Mouse (Mus musculus) cerebellum, adult 8-10 months (tissue): Measurements from ENCODE around the gene BC051665.

ENCODE experiments used
- DNase-seq: peaks from one replicate; pipeline ENCODE4 v3.0.0; 2022

The BC051665 gene

GRCm38 (mm10) chr13:60786264-60786663 is at the start of gene BC051665:
Gene BC051665 (minus strand): TSS chr13:60786364.
- DNase-seq: no peak

- no peak for DNase-seq
Observed at GRCm38 (mm10) chr13:60826052-60826451, 39.9 kb upstream of the BC051665 start.

GRCm38 (mm10) chr13:60820486-60821175 is 34.5 kb upstream of the BC051665 start:
- no peak for DNase-seq

GRCm38 (mm10) chr13:60819469-60819868 is 33.3 kb upstream of the BC051665 start:
- no peak for DNase-seq

GRCm38 (mm10) chr13:60813722-60814121 is 27.6 kb upstream of the BC051665 start:
- no peak for DNase-seq

- no peak for DNase-seq
Observed at GRCm38 (mm10) chr13:60812768-60813167, 26.6 kb upstream of the BC051665 start.

- no peak for DNase-seq
Observed at GRCm38 (mm10) chr13:60809690-60810089, 23.5 kb upstream of the BC051665 start.

GRCm38 (mm10) chr13:60802749-60803148 is 16.6 kb upstream of the BC051665 start, which contains the start of gene Ctsll3:
Gene Ctsll3 (minus strand): TSS chr13:60802849.
- DNase-seq: no peak

- DNase-seq: no peak
Observed at GRCm38 (mm10) chr13:60789466-60789865, 3.3 kb upstream of the BC051665 start.

- DNase-seq: no peak
Observed at GRCm38 (mm10) chr13:60783301-60783700, 2.9 kb downstream of the BC051665 start.

GRCm38 (mm10) chr13:60780534-60780933 is 5.6 kb downstream of the BC051665 start:
- no peak for DNase-seq

GRCm38 (mm10) chr13:60761161-60761560 is 25.0 kb downstream of the BC051665 start:
- no peak for DNase-seq

- DNase-seq: no peak
Observed at GRCm38 (mm10) chr13:60760392-60760791, 25.8 kb downstream of the BC051665 start.

- DNase-seq: no peak
Observed at GRCm38 (mm10) chr13:60759136-60759535, 27.0 kb downstream of the BC051665 start.

GRCm38 (mm10) chr13:60757292-60757691 is 28.9 kb downstream of the BC051665 start:
- DNase-seq: no peak

- DNase-seq: no peak
Observed at GRCm38 (mm10) chr13:60755251-60755650, 30.9 kb downstream of the BC051665 start.

- DNase-seq: no peak
Observed at GRCm38 (mm10) chr13:60753216-60753615, 32.9 kb downstream of the BC051665 start.

- no peak for DNase-seq
Observed at GRCm38 (mm10) chr13:60750930-60751329, 35.2 kb downstream of the BC051665 start.

- no peak for DNase-seq
Observed at GRCm38 (mm10) chr13:60748556-60748955, 37.6 kb downstream of the BC051665 start.

- DNase-seq: no peak
Observed at GRCm38 (mm10) chr13:60747201-60747600, 39.0 kb downstream of the BC051665 start.

- DNase-seq: no peak
Observed at GRCm38 (mm10) chr13:60746271-60746670, 39.9 kb downstream of the BC051665 start.

GRCm38 (mm10) chr13:60745358-60745757 is 40.8 kb downstream of the BC051665 start:
- no peak for DNase-seq

GRCm38 (mm10) chr13:60744736-60745135 is 41.4 kb downstream of the BC051665 start:
- DNase-seq: no peak

- peak; percentile 57 for DNase-seq
Observed at GRCm38 (mm10) chr13:60744078-60744460, 42.1 kb downstream of the BC051665 start.
